Mouse (Mus musculus): ENCODE measurements around the gene Map3k13.

- no peak for TF ChIP-seq CTCF (IDR thresholded peaks at IDR 0.05; ENCODE audit: insufficient read depth, low read length)
- no peak for TF ChIP-seq POLR2A (IDR thresholded peaks at IDR 0.05; ENCODE audit: borderline replicate concordance, extremely low read depth, low read depth, low read length)
These were observed 58.2 kb downstream of the Map3k13 start for GRCm38 (mm10) chr16:21852374-21852773.
